Mouse (Mus musculus) ovary, postnatal 10 days (tissue): ENCODE data around the gene Cabin1.

ENCODE experiments used
- DNase-seq: peaks from one replicate; pipeline ENCODE4 v3.0.0; 2022; ENCODE audit warnings: low spot score

Cabin1 gene

DNA sequence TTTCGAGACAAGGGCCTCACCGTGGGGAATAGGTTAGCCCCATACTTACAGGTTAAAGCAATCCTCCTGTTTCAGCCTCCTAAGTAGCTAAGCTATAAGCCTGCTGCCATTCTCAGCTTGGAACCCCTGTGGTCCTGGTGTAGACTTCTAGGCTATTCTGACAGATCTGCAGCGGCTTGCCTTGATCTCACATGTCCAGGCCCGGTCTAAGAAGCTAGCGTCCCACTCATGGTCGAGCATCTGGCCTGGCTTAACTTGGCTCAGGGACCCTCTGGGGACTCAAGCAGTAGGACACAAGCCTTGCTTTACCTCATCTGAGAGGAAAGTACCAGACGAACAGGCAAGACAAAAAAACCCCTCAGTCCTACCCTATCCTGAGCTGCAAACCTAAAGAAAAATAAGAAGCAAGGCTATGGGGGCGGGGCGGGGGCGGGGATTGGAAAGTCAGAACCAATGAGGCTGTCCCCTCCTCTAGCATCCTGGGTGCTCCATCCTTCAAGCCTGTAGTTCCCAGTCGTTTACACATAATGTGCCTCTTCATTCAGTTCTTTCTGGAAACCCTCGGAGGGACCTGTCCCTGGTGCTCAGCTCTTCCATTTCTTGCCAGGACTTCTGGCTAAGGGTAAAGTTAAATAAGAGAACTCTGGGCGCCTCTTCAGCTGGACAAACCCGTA lies 129.0 kb downstream of the Cabin1 start:
- no peak for DNase-seq

DNA sequence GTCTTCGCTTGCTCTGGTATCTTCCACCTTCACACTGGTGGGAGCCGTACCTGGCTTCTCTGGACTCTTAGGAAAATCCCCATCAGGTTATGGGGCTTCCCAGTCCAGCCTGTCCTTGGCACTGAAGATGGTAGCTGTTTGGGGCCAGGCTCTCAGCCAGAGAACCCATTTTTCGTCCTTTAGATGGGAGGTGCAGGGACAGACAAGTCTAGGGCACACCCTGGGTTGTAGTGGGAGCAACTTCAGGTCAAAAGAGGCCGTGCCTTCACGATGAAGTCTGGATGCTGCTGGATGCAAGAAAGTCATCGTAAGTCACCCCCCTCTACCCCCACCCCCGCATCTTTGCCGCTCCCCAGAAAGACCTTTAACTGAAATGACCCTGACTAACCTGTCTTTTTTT lies 129.5 kb downstream of the Cabin1 start:
- DNase-seq, result no peak

DNA sequence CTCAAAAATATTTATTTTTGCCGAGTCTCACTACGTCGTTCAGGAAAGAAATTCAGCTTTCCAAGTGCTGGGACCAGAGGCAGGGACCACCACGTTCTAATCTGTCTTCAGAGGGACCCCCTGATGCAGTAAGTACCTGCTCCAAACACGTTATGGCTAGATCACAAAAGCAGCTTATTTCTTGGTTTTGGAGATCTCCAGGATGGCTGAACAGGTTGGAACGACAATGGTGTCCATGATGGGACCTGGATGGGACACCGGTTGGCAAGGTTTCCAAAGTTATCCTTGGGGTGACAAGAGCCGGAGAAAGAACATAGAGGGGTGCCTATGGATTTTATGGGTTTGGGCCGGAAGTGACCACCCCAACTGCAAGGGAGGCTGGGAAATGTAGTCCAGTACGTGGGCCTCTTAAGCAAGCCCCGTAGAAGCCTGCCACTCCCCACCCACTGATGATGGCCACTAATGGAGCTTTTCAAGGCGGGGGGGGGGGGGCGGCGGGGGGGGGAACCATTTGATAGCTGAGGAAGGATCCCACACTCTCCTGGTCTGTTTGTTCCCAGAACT lies 130.5 kb downstream of the Cabin1 start:
- DNase-seq, result no peak

DNA sequence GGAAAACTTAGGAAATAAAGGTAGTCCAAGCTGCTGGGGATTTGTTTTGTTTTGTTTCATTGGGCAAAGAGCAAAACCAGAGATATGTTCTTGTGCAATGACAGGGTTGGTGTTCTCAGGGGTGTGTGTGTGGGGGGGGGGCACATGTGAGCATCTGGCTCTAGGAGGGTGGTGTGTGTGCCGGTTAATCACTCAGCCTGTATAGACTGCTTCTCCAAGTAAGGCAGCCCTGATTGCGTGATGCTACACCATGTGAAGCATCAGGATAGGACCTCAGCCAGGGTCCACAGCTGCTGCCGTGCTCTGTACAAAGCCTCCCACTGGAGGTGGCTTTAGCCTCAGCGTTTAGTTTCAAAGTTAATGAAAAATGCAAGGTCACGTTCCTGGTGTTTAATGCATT lies 131.1 kb downstream of the Cabin1 start:
- DNase-seq, result no peak

DNA sequence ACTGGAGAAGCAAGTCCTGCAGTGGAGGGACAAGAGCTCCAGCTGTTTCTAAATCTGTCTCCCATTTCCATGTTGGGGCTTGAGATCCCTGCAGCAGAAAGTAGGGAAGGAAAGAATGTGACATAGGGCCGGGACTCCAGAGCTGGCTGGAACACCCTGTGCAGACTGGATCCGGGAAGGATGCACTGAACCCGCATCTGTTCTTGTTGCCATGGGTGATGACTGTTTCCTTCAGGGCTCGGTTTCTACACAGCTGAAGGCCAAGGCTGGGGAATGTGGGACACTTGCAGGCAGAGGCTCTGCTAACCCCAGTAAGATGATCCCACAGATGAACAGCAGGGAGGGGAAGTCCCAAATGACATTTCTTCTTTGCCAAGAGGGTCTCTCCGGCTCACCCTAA lies 131.5 kb downstream of the Cabin1 start:
- no peak for DNase-seq

DNA sequence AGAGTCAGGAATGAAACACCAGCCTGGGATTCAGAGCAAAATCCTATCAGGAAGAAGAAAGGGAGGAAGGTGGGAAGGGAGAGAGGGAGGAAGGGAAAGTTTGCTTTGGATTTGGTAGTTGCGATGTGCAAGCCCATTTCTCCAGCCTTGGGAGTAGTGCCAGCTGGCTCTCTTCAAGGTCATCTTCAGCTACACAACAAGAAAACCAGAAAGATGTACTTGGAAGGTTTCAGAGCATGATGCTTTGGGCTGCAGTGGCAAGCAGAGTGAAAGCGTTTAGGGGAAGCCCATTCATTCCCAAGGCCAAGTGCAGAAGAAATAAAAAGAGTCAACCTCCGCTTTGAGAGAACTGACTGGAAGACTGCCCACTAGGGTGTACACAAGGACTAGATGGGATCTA lies 136.7 kb downstream of the Cabin1 start:
- no peak for DNase-seq

DNA sequence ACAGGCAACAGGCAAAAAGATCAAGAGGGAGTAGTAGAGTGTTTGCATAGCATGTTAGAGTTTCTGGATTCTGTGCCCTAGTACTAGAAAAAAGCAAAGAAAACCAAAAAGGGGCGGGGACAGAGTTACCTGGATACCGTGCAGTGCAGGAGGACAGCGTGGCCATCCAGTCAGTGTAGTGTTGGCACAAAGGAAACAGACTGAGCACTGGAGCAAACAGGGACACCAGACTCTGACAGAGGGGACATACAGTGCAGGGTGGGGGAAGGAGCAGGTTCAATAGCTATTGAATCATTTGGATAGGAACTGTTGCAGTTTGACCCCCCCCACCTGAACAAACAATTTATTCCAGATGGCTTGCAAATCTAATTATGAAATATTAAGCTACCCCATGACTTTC lies 137.2 kb downstream of the Cabin1 start:
- no peak for DNase-seq

DNA sequence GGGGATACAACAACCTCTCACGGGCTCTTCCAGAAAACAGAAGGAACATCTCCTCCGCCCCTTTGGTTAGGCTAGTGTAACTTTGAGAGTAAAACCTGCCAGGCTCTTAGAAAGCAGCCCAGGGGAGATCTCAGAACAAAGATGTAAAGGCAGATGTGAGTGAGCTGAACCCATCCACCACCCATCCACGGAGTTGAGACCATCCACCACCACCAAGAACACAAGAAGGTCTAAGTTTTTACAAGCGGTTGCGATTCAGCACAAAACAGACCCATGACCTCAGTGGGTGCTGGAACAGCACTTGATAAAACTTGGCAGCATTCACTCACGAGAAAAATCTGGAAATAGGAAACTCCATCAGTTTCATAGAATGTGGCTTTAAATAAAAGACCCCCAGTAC lies 138.2 kb downstream of the Cabin1 start:
- DNase-seq, result no peak

DNA sequence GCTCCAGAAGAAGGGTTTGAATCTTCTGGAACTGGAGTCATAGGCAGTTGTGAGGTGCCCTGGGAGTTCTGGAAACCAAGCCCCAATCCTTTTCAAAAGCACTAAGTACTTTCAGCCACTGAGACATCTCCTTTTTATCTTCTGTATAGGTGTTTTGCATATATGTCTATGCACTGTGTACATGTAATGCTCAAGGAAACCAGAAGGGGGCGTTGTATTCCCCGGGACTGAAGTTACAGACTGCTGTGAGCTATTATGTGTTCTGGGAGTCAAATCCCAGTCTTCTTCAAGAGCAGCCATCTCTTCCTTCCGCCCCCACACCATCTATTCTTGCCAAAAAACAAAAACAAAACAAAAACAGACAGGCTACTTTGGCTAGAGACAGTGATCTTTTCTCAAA lies 143.3 kb downstream of the Cabin1 start:
- DNase-seq, result no peak

DNA sequence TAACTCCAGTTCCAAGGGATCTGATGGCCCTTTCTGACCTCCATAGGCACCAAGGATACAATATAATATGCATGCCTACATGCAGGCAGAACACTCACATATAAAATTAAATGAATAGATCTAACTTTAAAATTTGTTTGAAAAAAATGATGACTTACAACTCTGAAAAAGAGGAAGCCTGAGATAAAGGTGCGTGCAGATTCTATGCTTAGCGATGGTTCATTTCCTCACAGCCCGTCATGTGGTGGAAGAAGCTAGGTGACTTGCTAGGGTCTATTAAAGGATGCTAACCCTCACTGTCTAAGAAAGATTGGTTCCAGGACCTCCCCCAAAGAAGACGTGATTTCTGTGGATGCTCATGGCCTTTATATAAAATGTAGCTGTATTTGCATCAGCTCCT lies 148.1 kb downstream of the Cabin1 start:
- no peak for DNase-seq

DNA sequence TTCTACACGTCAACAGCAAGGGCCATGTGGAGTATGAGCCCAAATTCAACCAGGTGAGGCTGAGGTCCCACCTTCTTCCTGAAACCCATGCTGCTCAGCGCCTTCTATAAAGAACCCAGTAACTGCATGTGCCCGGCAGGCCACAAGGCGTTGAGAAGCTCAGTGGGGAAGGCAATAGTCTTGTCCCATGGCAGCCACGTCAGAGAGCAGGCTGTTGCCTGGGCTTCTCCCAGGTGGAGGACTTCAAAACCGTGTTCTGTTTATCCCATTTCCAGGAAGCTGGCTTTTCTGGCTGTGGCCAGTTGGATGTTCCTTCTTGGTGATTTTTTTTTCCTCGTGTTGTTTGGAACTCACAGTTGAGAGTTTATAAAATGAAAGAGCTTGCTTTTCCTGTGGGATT lies 153.7 kb downstream of the Cabin1 start:
- DNase-seq, result no peak

DNA sequence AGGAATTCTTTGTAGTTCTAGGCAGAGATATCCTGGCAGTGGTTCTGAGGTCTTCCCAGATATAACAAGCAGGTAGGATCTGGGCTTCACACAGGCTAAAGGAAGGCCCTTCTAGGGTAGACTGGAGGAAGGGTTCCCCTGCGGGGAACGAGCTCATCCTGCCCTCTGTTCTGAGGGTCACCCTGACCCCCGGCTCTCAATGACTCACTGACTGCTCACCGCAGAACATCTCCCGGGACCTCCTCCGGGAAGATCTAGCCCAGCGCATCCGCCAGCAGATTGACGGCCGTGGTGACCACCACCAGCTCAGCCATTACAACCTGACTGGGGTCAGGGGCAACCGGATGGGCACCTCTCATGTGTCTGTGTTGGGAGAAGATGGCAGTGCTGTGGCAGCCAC lies 155.2 kb downstream of the Cabin1 start:
- DNase-seq, result no peak

DNA sequence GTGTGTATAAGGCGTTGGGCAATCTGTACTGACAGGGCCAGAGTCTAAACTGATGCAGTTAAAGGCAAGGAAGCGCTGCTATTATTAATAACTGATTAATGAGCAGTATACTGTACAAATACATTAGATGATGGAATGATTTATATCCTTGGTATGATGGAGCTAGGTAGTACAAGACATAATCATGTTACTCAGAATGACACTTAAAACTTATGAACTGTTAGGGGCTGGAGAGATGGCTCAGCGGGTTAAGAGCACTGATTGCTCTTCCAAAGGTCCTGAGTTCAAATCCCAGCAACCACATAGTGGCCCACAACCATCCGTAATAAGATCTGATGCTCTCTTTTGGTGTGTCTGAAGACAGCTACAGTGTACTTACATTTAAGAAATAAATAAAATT lies 156.9 kb downstream of the Cabin1 start:
- no peak for DNase-seq

DNA sequence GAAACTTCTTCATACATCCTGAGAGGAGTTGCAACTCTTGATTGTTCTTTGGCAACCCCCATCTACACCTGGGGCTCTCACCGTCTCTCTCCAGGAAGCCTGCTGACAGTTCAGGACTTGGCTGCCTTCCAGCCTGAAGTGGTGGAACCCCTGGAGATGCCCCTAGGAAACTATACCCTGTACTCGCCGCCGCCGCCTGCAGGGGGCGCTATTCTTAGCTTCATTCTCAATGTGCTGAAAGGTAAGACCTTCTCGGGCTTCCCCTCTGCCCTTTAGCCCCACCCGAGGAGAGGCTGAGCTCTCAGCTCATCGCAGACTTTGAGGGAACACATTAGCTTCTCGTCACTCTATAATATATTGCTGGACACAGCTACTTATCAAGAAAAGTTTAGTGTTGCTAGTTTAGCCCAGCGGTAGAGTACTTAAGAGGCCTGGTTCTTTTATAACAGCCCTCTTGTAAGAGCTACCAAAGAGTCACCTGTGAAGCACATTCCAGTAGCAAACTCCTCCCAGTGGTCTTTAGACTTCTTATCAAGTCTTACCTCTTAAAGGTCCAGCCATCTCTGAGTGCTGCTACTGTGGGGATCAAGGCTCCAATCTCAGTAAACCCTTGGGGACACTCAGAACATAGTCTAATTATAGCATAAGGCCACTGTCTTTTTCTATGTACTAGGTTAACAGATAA lies 158.8 kb downstream of the Cabin1 start:
- DNase-seq, result no peak

DNA sequence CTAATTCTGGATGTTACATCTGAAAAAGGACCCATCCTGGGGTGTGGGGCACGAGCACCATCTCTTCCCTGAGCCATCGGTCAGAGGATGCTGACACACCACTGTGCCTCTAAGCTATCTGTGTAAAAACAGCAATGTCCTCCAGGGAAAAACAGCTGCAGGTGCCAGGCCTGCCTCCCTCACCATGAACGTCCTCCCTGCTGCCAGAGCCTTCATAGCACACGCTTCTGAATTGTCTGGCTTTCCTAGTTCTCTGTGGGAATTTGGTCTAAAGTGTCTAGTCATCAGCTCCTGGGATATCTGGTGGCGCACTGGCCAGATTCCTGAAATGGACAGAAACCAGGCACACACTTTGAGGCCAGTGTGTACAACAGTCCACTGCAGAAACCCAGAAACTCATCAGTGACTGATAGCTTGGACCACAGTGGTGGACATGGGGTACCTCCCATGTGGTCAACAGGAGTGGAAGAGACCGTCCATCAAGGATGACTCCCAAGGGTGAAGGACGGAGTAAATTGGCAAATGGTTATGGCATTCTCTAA lies 163.9 kb downstream of the Cabin1 start:
- no peak for DNase-seq
